Mouse (Mus musculus) cerebellum, adult 9-11 months (tissue): ENCODE measurements around the gene Mcoln1.
A peak's percentile ranks its signal among the peaks of the same experiment; 100 is the strongest.

ENCODE experiments used
- DNase-seq: peaks from one replicate; pipeline ENCODE4 v3.0.0; 2022

Gene Mcoln1

DNA sequence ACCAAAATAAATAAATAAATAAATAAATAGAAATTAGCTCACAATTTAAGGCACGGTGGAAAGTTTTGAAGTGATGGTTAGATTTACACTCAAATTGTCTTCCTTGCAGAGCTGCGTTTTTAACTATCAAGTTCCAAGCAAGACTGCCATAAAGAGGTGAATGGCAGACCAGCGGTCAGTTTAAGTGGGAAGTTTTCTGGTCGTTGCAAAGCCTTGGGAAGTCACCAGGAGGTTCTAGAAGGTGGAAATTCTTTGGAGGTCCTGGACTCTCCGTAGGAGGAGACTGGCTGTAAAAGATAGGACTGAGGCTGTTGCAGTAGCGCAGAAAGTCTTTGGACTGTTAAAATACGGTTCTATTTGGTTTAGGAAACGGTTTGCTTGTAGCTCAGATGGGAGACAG lies 506 bp upstream of the Mcoln1 start:
- DNase-seq, result no peak

DNA sequence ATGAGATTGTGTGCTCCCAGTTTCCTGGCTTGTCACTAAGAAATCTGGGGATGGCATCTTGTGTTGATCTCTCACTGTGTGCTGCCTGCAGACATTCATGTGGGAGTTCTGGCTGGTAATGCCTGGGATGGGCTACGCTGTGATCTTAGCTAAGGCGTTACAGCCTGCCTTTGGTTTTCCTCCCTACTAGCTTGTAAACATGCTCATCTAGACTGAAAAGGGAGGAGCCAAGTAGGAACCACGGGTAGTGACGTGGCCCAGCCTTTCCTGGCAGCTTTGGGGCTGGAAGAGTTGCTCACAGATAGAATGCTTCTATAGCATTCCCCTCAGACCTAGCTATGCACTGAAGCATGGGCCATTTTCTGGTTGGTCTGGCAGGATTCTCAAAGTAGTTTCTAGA lies 2.0 kb downstream of the Mcoln1 start:
- DNase-seq, result no peak

DNA sequence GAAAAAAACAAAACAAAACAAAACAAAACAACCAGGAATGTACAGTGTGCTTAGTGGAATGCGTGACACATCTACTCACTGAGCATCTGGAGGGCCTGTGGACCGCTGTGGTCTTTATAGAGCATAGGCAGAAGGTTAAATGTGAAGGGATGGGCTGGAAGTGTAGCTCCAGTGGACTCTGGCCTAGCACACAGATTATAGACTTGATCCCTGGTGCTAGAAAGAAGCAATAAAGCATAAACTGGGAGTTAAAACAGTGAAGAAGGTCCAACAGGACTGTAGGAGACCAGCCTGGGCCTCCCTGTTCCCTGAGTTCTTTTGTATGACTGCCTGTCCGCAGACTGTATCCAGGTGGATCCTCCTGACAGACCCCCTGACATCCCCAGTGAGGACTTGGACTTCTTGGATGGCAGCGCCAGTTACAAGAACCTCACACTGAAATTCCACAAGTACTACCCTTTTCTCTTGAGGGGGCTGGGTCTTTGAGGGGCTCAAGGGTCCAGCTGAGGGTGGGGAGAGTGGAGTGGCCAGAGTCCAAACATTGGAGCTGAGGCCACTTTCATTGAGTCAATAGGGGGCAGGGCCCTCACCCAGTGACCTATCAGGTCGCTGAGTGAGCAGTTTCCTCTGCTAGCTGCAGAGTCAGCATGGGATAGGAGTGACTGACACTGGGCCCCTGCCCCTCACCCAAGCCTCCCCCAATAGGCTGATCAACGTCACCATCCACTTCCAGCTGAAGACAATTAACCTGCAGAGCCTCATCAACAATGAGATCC lies 7.9 kb downstream of the Mcoln1 start:
- DNase-seq, result no peak

DNA sequence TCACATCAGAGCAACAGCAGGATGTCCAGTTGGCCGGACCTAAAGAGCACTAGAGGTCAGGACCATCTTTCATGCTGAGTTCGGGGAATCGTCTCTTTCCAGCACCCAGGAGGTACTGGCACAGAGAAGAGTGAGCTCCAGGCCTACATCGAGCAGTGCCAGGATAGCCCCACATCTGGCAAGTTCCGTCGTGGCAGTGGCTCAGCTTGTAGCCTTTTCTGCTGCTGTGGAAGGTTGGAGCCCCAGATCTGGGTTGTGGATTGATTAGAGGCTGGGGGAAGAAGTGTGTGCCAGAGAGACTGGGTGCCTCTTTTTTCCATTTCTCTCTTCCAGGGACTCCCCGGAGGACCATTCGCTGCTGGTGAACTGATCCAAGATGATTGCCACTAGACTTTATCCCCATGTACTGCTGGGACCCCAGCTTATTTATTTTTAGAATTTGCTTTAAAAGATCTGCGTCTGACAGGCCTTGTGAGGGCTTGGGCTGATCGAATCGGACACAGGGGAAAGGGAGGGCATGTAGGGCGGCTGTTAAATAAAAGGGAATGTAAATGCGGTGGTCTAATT lies 14.5 kb downstream of the Mcoln1 start:
- peak; percentile 78 for DNase-seq

DNA sequence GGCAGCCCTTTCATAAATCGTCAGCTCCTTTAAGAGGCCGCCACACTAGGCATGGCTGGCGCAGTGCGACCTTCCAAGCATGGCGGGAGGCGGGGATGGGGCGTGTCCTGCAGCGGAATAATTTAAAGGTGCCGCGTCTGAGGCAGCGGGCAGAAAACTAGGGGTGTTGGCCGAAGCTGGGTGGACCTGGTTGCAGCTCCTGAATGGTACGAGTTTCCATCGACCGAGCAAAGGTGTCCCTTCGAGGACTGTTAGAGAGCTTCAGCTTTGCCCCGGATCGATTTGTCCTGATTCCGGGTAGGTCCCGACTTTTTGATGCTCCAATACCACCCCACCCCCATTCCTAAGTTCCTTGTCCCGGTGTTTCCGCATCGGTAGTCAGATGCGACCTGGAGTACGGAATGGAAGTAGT lies 15.0 kb downstream of the Mcoln1 start, which contains the start of gene Pnpla6:
Pnpla6 (plus strand) TSS at position 125 of the 412 bp plus-strand sequence.
- DNase-seq, result peak; percentile 91

DNA sequence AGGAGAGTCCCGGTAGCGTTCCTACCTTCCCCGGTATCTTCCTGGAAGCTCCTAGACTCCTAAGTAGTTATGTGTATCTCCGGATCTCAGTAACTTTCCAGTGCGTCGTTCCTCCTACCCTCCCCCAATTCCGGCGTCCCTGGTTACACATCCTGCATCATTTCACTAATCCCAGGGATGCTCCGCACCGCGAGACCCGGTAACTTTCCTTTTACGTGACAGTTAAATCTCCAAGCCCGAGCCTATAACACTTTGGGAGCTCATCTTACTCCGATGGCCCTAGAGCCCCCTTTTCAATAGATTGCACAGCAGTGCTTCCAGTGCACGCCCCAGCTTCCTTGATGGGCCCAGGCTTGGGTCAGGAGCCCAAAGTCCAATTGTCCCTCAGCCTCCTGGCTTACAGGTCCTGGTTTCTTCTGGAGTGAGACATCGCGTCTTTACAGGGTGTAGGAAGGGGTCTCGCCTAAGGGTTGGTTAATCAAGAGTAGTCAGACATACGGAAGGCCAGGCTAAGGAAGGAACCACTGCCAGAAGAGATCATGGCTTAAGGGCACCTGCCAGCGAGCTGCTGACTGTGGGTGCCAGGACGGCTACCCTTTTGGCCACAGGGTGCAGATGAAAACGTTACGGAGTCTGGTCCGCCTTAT lies 15.6 kb downstream of the Mcoln1 start:
- DNase-seq, result peak; percentile 68

DNA sequence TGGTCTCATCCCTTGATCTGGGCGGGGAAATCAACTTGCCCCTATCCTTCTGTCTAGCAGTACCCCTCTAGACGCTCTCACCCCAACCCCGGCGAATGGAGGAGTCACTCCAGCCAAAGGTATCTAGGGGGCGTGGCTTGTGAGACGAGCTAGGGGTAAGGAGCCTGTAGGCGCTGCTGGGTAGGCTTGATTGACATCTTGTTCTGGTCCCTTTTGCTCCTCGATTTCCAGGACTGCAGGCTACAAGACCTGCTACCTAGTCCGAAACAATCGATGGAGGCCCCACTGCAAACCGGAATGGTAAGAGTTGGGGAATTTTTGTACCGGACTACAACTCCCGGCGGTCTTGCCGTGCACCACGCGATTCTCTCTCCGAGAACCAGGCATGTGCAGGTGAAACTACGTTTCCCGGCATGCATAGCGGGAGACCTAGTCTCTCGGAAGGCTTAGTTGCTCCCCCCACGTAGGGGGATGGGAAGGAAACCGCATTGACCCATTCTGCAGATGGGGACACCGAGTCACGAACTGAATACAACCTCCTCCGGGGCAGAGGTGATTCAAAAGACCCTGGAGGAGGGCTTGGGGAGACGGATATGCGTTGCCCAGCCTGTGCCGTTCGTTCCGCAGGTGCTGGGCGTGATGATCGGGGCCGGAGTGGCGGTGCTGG lies 16.3 kb downstream of the Mcoln1 start:
- DNase-seq, result peak; percentile 97

DNA sequence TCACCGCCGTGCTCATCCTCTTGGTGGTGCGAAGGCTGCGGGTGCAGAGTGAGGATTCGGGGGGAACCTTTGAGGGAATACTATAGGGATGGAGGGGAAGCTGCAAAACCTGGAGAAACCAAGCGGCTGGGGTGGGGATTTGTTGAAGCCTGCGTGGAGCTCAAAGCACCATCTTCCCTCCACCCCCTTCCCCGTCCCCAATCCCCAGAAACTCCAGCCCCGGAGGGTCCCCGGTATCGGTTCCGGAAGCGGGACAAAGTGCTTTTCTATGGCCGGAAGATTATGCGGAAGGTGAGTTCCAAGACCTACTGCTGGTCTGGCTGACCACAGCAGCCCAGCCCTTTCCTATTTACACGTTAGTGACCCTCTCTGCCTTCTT lies 16.8 kb downstream of the Mcoln1 start:
- no peak for DNase-seq

DNA sequence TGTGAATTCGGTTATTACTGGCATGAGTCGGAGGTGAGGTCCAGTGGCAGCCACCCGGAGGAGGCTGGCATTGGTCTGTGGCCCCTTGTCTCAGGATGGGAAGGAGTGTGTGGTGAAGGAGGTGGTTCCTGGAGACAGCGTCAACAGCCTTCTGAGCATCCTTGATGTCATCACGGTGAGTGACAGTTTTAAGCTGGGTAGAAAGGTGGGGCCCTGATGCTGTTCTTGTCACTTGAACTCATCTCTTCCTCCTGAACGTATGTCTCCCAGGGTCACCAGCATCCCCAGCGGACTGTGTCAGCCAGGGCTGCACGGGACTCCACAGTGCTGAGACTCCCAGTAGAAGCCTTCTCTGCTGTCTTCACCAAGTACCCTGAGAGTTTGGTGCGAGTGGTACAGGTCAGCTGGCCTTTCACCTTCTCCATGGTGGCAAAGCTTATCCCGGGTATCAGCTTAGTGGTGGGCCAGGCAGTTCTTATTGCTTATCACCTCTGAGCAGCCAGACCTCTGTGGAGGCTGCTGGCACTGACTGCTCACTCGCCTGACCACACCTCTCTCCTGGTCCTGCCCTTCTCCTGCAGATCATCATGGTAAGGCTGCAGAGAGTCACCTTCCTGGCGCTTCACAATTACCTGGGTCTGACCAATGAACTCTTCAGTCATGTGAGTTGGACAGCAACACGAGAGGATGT lies 21.9 kb downstream of the Mcoln1 start:
- DNase-seq, result no peak

DNA sequence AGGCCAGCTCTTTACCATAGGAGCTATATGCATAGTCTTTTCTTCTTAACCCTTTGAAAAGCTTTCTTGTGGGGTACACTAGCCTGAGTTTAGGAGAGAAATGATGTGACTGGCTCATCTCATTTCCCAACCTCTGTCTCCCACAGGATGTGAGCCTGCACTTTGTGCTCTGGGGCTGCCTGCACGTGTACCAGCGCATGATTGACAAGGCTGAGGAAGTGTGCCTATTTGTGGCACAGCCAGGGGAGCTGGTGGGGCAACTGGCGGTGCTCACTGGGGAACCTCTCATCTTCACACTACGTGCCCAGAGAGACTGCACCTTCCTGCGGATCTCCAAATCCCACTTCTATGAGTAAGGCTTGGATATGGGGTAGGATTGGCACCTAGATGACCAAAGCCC lies 30.6 kb downstream of the Mcoln1 start:
- DNase-seq, result no peak

DNA sequence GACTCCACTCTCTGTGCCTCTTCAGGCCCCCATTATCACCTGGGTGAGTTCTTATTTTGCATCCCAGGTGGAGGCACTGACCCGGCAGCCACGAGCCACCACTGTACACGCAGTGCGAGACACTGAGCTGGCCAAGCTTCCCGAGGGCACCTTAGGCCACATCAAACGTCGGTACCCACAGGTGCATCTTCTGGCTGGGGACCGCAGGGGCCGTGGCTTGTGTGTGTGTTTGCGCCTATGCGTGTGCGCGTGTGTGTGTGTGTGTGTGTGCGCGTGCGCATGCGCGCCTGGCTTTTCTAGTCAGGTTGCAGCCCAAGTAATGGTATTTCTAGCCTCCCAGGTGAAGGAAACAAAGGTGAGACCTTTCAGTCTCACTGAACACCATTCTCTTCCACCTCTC lies 31.7 kb downstream of the Mcoln1 start:
- no peak for DNase-seq

DNA sequence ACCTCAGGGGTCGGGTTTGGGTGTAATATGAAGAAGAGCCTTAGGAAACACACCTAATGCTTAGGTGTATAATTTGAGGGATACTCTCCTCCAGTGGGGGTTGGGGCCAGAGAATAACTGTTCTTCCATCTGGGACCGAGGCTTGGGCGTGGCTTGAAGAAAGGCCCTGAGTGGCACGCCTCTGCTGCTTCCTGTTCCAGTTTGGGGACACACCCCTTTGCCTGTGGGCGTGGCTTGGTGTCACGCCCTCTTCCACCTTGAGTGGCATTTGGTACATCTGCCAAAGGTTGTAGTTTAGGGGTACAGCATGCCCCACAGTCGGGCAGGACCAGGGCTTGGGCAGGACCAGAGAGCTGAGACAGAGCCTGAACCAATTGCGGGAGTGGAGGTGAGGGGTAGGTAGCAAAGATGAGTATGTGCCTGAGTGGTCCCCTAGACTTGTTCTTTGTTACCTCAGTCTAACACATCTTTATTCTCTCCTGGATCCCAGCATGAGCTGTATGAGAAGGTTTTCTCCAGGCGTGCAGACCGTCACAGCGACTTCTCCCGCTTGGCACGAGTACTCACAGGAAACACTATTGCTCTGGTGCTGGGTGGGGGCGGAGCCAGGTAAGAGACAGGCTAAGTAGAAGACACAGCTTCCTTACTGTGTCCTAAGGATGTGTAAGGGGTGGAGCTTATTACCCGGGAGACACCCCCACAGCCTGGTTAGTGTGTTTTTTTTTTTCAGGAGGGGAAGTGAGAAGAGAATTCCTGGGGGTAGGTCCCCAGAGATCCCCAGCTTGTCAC lies 36.0 kb downstream of the Mcoln1 start:
- no peak for DNase-seq

DNA sequence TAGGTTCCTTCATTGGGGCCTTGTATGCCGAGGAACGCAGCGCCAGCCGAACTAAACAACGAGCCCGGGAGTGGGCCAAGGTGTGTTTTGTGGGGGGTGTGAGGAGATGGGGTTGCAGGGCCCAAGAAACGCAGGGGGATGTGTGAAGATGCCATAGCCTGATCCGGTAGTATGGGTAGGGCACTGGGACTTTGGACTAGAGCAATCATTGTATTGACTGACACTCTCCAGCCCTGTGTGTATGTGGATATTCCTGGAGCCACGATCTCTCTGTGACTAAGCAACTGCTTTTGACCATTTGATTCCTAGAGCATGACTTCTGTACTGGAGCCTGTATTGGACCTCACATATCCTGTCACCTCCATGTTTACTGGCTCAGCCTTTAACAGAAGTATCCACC lies 36.7 kb downstream of the Mcoln1 start:
- DNase-seq, result no peak

DNA sequence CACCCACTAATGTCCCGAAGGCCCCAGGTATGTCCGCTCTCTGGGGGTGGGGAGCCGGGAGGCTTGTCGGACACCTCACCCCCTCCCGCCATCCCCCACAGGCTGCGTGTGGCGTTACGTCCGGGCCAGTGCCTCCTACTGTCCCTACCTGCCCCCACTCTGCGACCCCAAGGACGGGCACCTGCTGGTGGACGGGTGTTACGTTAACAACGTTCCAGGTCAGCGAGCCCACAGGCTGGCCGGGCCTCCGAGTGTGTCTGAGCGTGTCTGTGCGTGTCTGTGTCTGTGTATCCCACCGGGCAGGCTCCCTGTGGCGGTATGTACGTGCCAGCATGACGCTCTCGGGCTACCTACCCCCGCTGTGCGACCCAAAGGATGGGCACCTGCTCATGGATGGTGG lies 37.4 kb downstream of the Mcoln1 start:
- DNase-seq, result no peak

DNA sequence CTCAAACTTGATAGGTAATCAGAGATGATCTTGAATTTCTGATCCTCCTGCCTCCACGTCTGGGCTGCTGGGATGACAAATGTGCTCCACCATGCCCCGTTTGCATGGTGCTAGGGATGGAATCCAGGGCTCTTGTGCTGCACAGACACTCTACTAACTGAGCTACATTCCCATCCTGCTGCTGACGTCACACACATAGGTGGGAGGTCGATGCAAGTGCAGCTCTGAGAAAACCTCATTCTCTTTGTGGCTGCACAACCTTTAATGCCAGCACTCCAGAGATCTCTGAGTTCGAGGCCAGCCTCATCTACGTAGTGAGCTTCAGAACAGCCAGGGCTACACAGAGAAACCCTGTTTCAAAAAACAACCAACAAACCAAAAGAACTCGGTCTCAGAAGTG lies 38.9 kb downstream of the Mcoln1 start:
- DNase-seq, result no peak

DNA sequence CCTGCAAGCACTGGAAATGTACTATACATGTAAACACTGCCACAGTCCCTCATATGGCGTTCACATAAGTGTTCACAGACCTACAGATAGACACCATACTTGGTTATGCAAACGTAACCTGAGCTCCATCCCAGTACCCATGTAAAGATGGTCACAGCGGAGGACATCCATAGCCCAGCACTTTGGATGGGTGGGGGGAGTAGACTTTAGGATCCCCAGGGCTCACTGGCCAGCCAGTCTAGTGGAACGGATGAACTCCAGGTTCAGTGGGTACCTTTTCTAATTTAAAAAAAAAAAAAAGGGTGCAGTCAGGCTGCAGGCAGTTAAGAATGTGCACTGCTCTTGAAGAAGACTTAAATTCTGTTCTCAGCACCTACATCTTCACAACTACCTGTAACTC lies 39.8 kb downstream of the Mcoln1 start:
- DNase-seq, result no peak

DNA sequence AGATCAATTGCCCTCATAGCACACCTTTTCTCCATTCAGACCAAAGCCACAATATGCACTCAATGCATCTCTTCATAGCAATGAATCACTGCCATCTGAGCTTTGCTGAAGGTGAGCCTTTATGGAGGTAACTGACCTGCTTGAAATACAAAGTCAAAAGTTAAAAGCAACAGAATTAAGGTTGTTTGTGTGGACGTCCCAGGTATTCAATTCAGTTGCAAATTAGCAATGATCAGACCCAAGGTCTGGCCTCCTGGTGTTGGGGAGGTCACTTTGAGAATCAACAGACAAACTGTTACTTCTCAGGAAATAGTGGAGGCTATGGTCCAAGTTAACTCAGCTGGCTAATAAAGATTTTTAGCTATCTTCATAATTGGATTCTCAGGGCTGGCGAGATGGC lies 46.3 kb downstream of the Mcoln1 start:
- DNase-seq, result no peak

DNA sequence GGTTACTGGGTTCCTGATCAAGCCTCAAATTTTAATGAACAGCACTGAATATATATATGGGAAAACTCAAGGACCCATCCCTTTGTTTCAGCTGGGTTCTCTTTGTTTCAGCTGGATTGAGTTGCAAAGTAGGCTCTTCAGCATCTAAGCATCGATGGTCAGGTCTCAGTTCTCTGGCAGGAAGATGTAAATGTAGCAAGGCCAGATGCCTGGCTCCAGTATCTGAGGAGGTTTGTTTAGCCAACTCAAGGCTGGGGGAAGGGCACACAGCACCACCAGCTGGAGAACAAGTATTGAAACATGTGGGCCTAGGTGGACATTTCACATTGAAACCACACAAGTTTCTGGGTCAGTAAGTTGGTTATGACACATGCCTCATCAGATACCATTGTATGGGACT lies 52.0 kb downstream of the Mcoln1 start:
- DNase-seq, result no peak

DNA sequence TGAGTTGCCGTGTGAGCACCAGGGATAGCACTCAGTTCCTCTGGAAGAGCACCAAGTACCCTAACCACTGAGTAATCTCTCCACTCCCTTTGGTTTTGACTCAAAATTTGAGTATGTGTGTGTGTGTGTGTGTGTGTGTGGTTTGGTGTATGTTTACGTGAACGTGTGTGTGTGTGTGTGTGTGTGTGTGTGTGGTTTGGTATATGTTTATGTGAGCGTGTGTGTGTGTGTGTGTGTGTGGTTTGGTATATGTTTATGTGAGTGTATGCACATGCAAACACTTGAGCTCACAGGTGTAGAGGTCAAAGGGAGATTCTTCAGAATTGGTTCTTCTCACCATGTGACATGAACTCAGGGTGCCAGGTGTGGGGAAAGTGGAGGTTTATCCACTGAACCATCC lies 55.9 kb downstream of the Mcoln1 start:
- no peak for DNase-seq
